Mouse (Mus musculus): ENCODE measurements around the gene Epc2.

Epc2 gene

GRCm38 (mm10) chr2:49569862-49570777 lies 118.8 kb downstream of the Epc2 start:
- DNase-seq (ENCODE audit: low spot score in 2 of 2) = no peak

- no peak for DNase-seq (ENCODE audit: low spot score in 2 of 2)
Measured at GRCm38 (mm10) chr2:49570778-49571101, 119.5 kb downstream of the Epc2 start.

GRCm38 (mm10) chr2:49571159-49571920 lies 120.1 kb downstream of the Epc2 start:
- DNase-seq (ENCODE audit: low spot score in 2 of 2) = no peak

GRCm38 (mm10) chr2:49572111-49572642 lies 120.9 kb downstream of the Epc2 start:
- no peak for DNase-seq (ENCODE audit: low spot score in 2 of 2)

GRCm38 (mm10) chr2:49572684-49573083 lies 121.4 kb downstream of the Epc2 start:
- no peak for DNase-seq (ENCODE audit: low spot score in 2 of 2)

GRCm38 (mm10) chr2:49573282-49573681 lies 122.0 kb downstream of the Epc2 start:
- no peak for DNase-seq (ENCODE audit: low spot score in 2 of 2)

- no peak for DNase-seq (ENCODE audit: low spot score in 2 of 2)
Measured at GRCm38 (mm10) chr2:49580585-49580984, 129.3 kb downstream of the Epc2 start.

GRCm38 (mm10) chr2:49582546-49582945 lies 131.3 kb downstream of the Epc2 start:
- DNase-seq (ENCODE audit: low spot score in 2 of 2) = no peak

GRCm38 (mm10) chr2:49583311-49583710 lies 132.0 kb downstream of the Epc2 start:
- DNase-seq (ENCODE audit: low spot score in 2 of 2) = no peak

GRCm38 (mm10) chr2:49590450-49590849 lies 139.2 kb downstream of the Epc2 start:
- DNase-seq (ENCODE audit: low spot score in 2 of 2) = no peak

- no peak for DNase-seq (ENCODE audit: low spot score in 2 of 2)
Measured at GRCm38 (mm10) chr2:49592926-49593325, 141.6 kb downstream of the Epc2 start.

GRCm38 (mm10) chr2:49594886-49595285 lies 143.6 kb downstream of the Epc2 start:
- DNase-seq (ENCODE audit: low spot score in 2 of 2) = no peak

GRCm38 (mm10) chr2:49596318-49596717 lies 145.0 kb downstream of the Epc2 start:
- DNase-seq (ENCODE audit: low spot score in 2 of 2) = no peak

- DNase-seq (ENCODE audit: low spot score in 2 of 2) = no peak
Measured at GRCm38 (mm10) chr2:49600021-49600681, 148.9 kb downstream of the Epc2 start.
